Mouse (Mus musculus) CH12F3 (cell line): ENCODE data around the gene Emc4.

Source experiments
- in situ Hi-C: fragments of 300-500 bp; cut with MboI; formaldehyde crosslinking; loops from 2 replicates; pipeline ENCODE4 v1.14.3; 2020; ENCODE audit warnings: low sequenced_read_pairs

Gene Emc4

DNA sequence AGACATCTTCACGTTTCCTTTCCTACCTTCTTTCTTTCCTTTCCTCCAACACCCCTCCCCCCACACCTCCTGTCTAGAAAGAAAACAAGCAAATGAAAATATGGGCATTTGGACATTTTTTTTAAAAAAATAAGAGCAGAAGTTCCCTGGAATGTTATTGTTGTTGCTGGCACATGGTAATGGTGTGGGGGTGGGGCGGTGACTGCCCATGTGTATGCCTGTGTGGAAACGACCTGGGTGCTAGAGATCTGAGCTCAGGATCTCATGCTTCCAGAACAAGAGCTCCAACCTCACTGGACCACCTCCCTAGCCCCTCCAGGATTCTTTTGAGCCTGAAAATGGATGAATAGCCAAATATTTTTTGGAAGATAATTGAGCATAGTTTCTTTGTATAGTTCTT, 26.7 kb downstream of the Emc4 start:
- in situ Hi-C loops: no loop called here

- in situ Hi-C loops: no loop called here
Observed at GRCm38 (mm10) chr2:112339736-112340135, 28.1 kb downstream of the Emc4 start.

- in situ Hi-C loops: no loop called here
Observed at GRCm38 (mm10) chr2:112337211-112337610, 30.6 kb downstream of the Emc4 start.

DNA sequence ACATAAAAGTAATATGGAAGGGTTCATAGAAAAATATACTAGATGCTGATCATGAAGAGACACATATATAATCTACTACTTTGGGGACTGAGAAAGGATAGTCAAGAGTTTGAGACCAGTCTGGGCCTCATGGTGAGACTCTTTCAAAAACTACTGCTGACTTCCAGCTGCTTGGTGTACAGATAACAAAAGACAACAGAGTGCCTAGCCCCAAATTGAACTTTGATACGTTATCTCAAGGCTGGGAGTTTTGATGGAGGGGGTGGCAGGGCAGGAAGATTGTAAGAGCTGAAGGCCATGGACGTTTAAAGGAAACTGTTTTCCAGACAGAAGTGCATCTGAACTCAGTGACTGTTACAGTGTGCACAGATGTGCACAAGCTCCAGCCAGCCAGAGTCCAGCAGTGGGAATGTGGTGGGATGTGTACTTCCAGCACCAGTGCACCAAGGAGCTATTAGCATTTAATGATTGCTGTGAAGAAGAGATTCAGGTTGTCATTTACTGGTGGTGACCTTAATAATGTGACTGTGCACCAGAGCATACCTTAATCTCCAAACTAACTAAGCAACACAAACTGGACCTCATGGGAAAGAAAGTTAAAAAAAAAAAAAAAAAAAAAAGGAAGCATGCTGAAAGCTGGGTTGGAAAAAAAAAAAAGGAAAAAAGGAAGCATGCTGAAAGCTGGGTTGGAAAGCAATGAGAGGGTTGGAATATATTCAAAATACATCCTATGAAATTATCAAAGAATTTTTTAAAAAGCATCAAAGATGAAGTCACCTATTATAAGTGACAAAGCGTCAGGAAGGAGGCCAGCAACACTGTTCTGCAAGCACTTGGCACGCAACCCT, 35.6 kb downstream of the Emc4 start:
- in situ Hi-C loops: no loop called here

DNA sequence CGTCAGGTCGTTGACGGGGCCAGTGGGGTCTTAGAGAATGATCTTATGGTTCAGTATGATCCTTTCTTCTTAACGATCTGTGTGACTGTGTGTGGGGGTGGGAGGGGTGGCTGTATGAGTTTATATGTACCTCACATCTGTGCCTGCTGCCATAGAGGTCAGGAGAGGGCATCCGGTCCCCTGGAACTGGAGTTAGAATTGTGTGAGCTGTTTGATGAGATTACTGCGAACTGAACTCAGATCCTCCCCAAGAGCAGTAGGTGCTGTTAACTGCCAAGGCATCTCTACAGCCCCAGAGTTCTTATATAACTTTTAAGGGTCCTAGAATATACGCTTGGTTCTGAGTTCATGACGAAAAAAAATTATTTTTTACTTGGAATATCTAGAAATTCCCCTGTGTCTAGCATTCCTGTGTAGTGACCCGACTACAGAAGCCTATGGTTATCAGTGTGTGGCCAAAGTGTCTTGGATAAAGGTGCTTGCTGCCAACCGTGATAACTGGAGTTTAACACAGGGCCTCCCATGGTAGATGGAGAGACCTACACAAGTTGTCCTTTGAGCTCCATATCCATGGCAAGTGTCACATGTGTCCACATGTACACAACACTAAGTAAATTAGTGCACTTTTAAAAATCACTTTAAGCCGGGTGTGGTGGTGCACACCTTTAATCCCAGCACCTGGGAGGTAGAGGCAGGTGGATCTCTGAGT, 39.6 kb downstream of the Emc4 start:
- in situ Hi-C loops: no loop called here

- in situ Hi-C loops: no loop called here
Observed at GRCm38 (mm10) chr2:112318905-112319304, 48.9 kb downstream of the Emc4 start.

- in situ Hi-C loops: no loop called here
Observed at GRCm38 (mm10) chr2:112318227-112318626, 49.6 kb downstream of the Emc4 start.

GRCm38 (mm10) chr2:112315638-112316037, 52.2 kb downstream of the Emc4 start:
- in situ Hi-C loops: no loop called here
